Mouse (Mus musculus): Measurements from ENCODE around the gene Tex13c2. TPM values are rescaled to one million over a fixed set of nuclear protein-coding genes. Genes with fewer than 3 reads are reported as not detected.

The Tex13c2 gene
- polyA plus RNA-seq, 1 experiment from 2014 or later, result not detected

Other genes starting within 250 kb of the Tex13c2 start
- 0.23 and 0.44 TPM in 2 replicates for gene Sh2d1a, start 12.8 kb downstream of the Tex13c2 start, polyA plus RNA-seq (2016; fragmentation: Nextera tagmentation; extraction: Ambion mirVana)